Mouse (Mus musculus) embryonic facial prominence, embryonic 13.5 days (tissue): ENCODE measurements around the gene B130006D01Rik. TPM values are rescaled to one million over a fixed set of nuclear protein-coding genes. Genes with fewer than 3 reads are reported as not detected.
A peak's percentile ranks its signal among the peaks of the same experiment; 100 is the strongest.

ENCODE experiments used
- ATAC-seq: fragments of 200-750 bp; cut with Nextera tagmentation; 2 replicates; pipeline ENCODE4 v1.8.0; 2017; ENCODE audit warnings: low read depth; ENCODE audit not compliant: insufficient number of reproducible peaks, insufficient read depth, low FRiP score, low TSS enrichment
- H3K27ac ChIP-seq: fragments of 300-500 bp; sonication (generic); 2 replicates; pipeline ENCODE4 v1.5.1; 2015; ENCODE audit warnings: moderate library complexity, mild to moderate bottlenecking, inconsistent platforms
- H3K27me3 ChIP-seq: fragments of 300-500 bp; sonication (generic); 2 replicates; pipeline ENCODE4 v1.6.1; 2015; ENCODE audit warnings: mild to moderate bottlenecking, inconsistent platforms
- H3K36me3 ChIP-seq: fragments of 300-500 bp; sonication (generic); 2 replicates; pipeline ENCODE4 v1.6.1; 2015; ENCODE audit warnings: mild to moderate bottlenecking, inconsistent platforms
- H3K4me1 ChIP-seq: fragments of 300-500 bp; sonication (generic); 2 replicates; pipeline ENCODE4 v1.6.1; 2015; ENCODE audit warnings: inconsistent platforms
- H3K4me2 ChIP-seq: fragments of 300-500 bp; sonication (generic); 2 replicates; pipeline ENCODE4 v1.6.1; 2015; ENCODE audit warnings: moderate library complexity, mild to moderate bottlenecking, inconsistent platforms
- H3K4me3 ChIP-seq: fragments of 300-500 bp; sonication (generic); 2 replicates; pipeline ENCODE4 v1.5.1; 2015; ENCODE audit warnings: mild to moderate bottlenecking, inconsistent platforms
- H3K9ac ChIP-seq: fragments of 300-500 bp; sonication (generic); 2 replicates; pipeline ENCODE4 v1.6.1; 2015; ENCODE audit warnings: mild to moderate bottlenecking, inconsistent platforms
- H3K9me3 ChIP-seq: fragments of 300-500 bp; sonication (generic); 2 replicates; pipeline ENCODE4 v1.6.1; 2016; ENCODE audit warnings: inconsistent platforms
- WGBS: fragments of 180-500 bp; shearing (Covaris S2); methylation state at CpG from one replicate; pipeline ENCODE4 v1.1.7; 2015; ENCODE audit warnings: mixed read lengths; 5-methylcytosine and 5-hydroxymethylcytosine counted together
- polyA plus RNA-seq: library from polyadenylated mRNA; unstranded; fragments of >200 nt; fragmentation: Nextera tagmentation; extraction: Ambion mirVana; gene quantifications from 2 replicates; pipeline ENCODE4 v1.2.1, GENCODE M21; 2015

Gene B130006D01Rik
- polyA plus RNA-seq, 1 experiment from 2014 or later = 2.0 TPM

DNA sequence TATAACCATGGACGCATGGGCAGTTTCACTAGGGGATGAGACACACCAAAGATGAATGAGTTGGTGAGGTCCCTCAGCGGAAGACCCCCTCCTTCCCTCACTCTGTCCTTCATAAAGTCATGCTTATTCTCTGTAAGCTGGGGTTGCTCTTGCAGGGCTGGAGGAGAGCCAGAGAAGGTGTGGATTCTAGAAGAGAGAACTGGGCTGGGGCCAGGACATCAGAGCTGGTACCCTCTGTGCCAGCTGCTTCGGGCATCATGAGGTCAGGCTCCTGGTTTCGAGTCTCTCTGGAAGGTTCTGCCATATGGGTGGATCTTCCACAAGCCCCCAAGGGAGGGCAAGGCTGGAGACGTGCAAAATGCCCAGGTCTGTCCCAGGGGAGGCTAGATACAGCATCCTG is 24.8 kb upstream of the B130006D01Rik start:
- ATAC-seq = no peak
- Histone ChIP-seq H3K9me3 (no peaks in the 10 kb centered on the region), H3K36me3 (no peaks in the 10 kb centered on the region), H3K27ac (no peak overlapping the region), H3K4me2 (no peak overlapping the region), H3K27me3 (no peaks in the 10 kb centered on the region), H3K4me3 (no peak overlapping the region), H3K9ac (no peak overlapping the region), H3K4me1 (no peaks in the 10 kb centered on the region)
- 78% methylated on average over 5 of the region's 5 CpGs for WGBS

DNA sequence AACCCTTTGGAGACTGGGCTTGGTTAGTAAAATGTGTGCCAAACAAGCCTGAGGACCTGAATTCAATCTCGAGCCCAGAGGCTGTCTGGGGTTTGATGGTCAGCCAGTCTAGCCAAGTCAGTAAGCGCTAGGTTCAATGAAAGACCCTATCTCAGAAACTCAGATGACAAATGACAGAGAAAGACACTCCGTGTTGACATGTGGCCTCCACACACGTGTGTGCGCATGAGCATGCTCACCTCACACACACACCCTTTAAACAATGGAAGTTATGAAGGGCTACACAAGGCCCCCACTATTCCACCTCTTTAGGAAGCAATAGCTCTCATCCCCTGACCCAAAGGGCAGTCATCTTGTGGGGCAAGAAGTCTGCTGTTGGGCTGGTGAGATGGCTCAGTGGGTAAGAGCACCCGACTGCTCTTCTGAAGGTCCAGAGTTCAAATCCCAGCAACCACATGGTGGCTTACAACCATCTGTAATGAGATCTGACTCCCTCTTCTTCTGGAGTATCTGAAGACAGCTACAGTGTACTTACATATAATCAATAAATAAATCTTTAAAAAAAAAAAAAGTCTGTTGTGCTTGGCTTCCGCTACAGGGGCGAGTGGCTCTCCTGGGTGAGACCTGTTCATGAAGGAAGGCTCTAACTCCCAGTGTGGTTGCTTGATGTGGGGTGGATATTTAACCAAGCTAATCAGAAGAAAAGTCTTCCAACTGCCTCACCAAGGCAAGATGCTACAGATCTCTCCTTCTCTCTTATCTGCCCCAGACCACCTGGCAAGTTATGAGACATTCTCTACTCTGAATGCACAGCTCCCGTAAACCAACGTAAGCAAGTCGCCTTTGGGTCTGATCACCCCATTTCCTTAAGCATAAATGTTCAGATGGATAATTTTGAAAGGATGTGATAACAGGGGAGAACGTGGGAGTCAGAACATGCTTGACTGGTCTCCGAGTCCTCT is 22.3 kb upstream of the B130006D01Rik start:
- no peaks in the 10 kb centered on the region for H3K27me3 ChIP-seq
- H3K4me3 ChIP-seq = no peak overlapping the region
- ATAC-seq = no peak
- H3K9me3 ChIP-seq = no peaks in the 10 kb centered on the region
- H3K4me2 ChIP-seq = no peak overlapping the region
- H3K9ac ChIP-seq = no peak overlapping the region
- H3K36me3 ChIP-seq = no peaks in the 10 kb centered on the region
- H3K4me1 ChIP-seq = no peaks in the 10 kb centered on the region
- WGBS = 91% methylated on average over 13 of the region's 13 CpGs
- H3K27ac ChIP-seq = no peak overlapping the region

DNA sequence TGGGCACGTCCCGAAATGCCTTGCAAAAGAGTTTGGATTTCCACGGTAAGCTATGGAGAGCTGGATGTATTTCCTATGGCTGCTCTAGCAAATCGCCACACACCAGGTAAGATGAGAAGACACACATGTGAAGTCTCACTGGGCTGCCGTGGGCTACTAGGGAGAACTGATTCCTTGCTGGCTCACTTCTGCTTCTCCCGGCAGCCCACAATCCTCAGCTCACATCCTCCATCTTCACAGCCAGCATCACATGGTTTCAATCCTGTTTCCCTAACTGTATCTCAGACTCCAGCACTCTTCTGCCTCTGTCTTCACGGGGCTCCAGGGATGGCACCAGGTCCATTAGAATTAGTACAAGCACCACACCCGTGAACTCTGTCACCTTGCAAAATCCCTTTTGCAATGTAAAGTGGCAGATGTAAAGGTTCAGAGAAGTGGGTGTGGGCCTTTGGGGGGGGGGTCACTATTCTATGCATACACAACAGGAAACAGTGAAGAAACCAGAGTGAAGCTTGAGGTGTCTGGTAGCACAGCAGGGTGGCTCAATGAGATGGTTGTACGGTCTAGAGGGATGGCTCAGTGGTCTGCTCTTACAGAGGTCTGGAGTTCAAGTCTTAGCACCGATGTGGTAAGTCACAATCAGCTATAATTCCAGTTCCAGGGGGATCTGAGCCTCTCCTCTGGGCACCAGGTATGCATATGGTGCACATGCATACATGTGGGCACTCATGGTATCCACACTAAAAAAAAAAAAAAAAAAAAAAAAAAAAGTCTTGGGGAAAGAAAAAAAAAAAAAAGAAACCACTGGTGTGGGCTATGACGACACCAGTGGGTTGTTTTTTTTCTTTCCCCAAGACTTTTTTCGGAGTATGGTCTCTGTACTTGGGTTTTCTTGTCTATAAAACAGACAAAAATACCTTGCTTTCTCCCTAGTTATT is 19.1 kb upstream of the B130006D01Rik start:
- 85% methylated on average over 12 of the region's 12 CpGs for WGBS

DNA sequence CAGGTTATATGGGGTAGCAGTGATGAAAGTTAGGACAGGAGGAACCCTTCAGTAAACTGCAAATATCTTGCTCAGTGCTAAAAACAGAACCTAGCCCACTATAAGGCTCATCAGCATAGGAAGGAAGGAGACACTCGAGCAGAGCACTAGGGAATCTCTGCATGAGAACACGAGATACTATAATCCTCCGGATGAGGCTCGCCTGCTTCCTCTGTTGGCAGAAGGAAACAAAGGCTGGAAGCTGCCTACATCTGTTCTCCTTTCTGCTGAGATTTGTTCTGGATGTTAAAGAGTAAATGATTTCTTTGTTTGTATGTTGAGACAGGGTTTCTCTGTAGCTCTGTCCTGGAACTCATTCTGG is 18.4 kb upstream of the B130006D01Rik start:
- H3K27me3 ChIP-seq = no peaks in the 10 kb centered on the region
- no peak overlapping the region for H3K27ac ChIP-seq
- ATAC-seq = no peak
- H3K9ac ChIP-seq = no peak overlapping the region
- H3K4me2 ChIP-seq = no peak overlapping the region
- H3K9me3 ChIP-seq = no peaks in the 10 kb centered on the region
- H3K4me3 ChIP-seq = no peak overlapping the region
- WGBS = 52% methylated on average over 4 of the region's 4 CpGs
- no peaks in the 10 kb centered on the region for H3K36me3 ChIP-seq
- H3K4me1 ChIP-seq = peaks cover 7% of the 10 kb centered on the region; the same call in 1 of the 2 replicates

More for the DNA sequence above, 19.1 kb upstream of the B130006D01Rik start:
- H3K27ac ChIP-seq = no peak overlapping the region
- no peak overlapping the region for H3K4me3 ChIP-seq
- no peak overlapping the region for H3K4me2 ChIP-seq
- no peak for ATAC-seq
- no peaks in the 10 kb centered on the region for H3K9me3 ChIP-seq
- H3K9ac ChIP-seq = no peak overlapping the region
- no peaks in the 10 kb centered on the region for H3K27me3 ChIP-seq
- H3K4me1 ChIP-seq = peaks cover 7% of the 10 kb centered on the region; the same call in 1 of the 2 replicates
- H3K36me3 ChIP-seq = no peaks in the 10 kb centered on the region

DNA sequence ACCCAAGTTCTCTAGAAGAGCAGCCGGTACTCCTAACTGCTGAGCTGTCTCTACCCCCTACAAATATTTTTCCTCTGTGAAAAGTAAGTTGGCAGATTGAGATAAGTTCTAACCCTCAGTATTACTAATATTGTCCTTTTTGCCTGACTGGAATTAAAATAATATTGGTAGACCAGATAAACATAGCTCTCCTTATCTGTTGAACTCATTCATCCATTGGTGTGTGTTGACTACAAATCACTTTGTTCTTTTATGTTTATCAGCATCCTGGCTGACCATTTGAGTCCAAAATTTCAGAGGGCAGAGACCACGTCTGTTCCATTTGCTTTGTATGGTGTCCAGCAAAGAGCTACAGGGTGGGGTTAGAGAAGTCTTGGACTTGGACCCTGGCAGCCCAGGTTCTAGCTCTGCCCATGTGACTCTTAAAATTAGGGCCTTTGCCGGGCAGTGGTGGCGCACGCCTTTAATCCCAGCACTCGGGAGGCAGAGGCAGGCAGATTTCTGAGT is 13.8 kb upstream of the B130006D01Rik start:
- WGBS = 93% methylated on average over 6 of the region's 6 CpGs
- Histone ChIP-seq H3K27me3 (no peaks in the 10 kb centered on the region), H3K4me2 (no peak overlapping the region), H3K9ac (no peak overlapping the region), H3K4me3 (no peak overlapping the region), H3K36me3 (no peaks in the 10 kb centered on the region), H3K4me1 (peaks cover 17% of the 10 kb centered on the region), H3K9me3 (no peaks in the 10 kb centered on the region), H3K27ac (no peak overlapping the region)
- no peak for ATAC-seq

DNA sequence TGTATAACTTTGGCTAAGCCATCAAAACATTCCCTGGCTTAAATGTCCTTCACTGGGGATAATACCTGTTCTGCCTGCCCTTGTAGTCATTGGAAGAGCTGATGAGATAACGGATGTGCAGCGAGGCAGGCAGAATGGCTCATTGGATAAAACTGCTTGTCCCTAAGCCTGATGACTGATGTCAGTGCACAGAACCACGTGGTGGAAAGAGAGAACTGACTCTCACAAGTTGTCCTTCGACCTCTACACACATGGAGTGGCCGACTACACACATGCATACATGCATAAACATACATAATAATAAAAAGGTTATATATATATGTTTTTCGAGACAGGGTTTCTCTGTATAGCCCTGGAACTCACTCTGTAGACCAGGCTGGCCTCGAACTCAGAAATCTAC is 12.9 kb upstream of the B130006D01Rik start:
- no peaks in the 10 kb centered on the region for H3K27me3 ChIP-seq
- no peaks in the 10 kb centered on the region for H3K9me3 ChIP-seq
- no peak overlapping the region for H3K4me3 ChIP-seq
- 85% methylated on average over 7 of the region's 7 CpGs for WGBS
- H3K36me3 ChIP-seq = no peaks in the 10 kb centered on the region
- peaks cover 26% of the 10 kb centered on the region for H3K4me1 ChIP-seq
- no peak for ATAC-seq
- H3K9ac ChIP-seq = no peak overlapping the region
- no peak overlapping the region for H3K4me2 ChIP-seq
- H3K27ac ChIP-seq = no peak overlapping the region

DNA sequence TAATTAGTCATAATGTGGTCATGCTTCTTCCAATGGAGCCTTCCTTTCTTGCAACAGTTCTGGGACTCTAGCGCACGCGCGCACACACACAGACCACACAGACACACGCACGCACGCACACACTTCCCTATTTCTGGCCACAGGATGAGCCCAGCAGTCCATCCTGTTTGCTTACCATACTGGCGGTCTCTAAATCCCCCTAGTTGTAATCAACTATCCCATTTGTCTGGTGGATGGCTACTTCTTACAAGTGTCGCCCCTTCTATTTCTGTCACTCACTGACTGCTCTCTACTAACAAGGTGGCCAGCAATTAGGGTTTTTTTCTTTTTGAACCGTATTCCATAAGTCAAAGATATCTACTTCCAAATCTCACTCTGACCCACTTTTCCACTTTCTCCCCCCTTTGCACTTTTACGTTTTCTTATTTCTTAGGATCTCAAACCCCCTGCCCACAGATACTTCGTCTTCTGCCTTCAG is 11.3 kb upstream of the B130006D01Rik start:
- ATAC-seq = no peak
- peak overlapping the region; percentile 98 for H3K9ac ChIP-seq

DNA sequence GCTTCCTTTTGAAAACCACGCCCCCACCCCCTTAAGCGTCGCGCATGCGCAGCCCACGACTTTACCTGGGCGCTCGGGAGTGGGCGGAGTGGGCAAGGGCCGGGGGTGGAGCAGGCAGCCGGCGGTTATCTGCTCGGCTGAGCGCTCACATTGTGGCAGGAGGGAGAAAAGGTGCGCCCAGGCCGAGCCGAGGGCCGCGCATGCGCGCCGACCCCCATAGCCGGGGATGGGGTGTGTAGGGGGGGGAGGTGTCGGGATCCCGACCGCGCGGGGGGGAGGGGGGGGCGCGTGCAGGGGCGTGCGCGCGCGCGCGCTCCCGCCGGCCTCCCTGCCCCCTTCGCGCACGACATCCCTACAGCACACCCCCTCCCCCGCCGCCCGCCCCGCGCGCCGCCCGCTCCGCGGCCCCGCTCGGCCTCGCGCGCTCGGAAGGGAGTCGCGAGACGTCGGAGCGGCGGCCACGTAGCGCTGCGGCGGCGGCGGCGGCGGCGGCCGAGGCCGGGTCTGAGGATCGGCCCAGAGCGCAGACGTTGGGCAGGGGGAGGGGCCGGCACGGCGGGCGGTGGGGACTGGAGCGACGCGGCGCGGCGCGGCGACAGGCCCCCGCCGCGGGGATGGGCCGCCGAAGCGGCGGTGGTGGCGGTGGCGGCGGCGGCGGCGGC is 10.7 kb upstream of the B130006D01Rik start, which contains the start of gene Zfp652:
Zfp652 (plus strand) TSS at position 111 of the 662 bp plus-strand sequence.
- Histone ChIP-seq H3K4me2 (peak within 1 kb of the TSS; percentile 90), H3K9ac (peak within 1 kb of the TSS; percentile 98), H3K4me3 (peak within 1 kb of the TSS; percentile 85), H3K27ac (peak within 1 kb of the TSS; percentile 99), H3K9me3 (no peaks in the 10 kb centered on the region), H3K36me3 (no peaks in the 10 kb centered on the region), H3K4me1 (peaks cover 35% of the 10 kb centered on the region), H3K27me3 (no peaks in the 10 kb centered on the region)
- ATAC-seq = peak; percentile 86
- WGBS = under 1% methylated on average over 29 of the region's 103 CpGs

More for the DNA sequence above, 11.3 kb upstream of the B130006D01Rik start:
- H3K27ac ChIP-seq = peak overlapping the region; percentile 99
- H3K9me3 ChIP-seq = no peaks in the 10 kb centered on the region
- H3K4me1 ChIP-seq = peaks cover 35% of the 10 kb centered on the region
- H3K4me2 ChIP-seq = peak overlapping the region; percentile 90
- WGBS = 35% methylated on average over 12 of the region's 12 CpGs
- H3K4me3 ChIP-seq = peak overlapping the region; percentile 85
- no peaks in the 10 kb centered on the region for H3K27me3 ChIP-seq
- no peaks in the 10 kb centered on the region for H3K36me3 ChIP-seq

DNA sequence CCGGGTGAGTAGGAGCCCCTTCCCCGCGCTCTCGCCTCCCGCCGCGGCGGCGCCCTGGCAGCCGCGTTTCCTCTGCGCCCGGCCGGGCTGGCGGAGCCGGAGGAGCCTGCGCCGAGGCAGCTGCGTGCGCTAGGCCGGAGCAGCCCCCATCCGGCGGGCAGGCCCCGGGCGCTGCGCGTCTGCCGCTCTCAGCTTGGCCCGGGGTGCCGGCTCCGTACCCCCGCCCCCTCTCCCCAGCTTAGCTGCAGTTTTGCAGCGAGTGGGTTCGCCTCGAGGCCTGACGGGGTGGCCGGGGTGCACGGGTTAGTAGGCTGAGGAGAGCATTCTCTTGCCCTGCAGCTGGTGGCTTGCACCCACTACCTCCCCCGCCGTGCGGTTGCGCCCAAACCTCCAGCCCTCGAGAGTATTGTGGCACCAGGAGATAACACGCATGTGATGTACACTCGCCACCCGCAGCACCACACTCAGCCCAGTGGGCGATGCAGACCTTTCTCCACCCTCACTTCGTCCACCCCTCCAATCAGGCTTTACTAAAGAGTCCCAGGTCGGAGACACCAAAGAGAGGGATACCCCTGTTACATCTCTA is 10.1 kb upstream of the B130006D01Rik start:
- ATAC-seq = peak; percentile 50
- H3K4me1 ChIP-seq = peaks cover 29% of the 10 kb centered on the region
- WGBS = under 1% methylated on average over 49 of the region's 49 CpGs
- no peaks in the 10 kb centered on the region for H3K36me3 ChIP-seq
- peak overlapping the region; percentile 99 for H3K27ac ChIP-seq
- peak overlapping the region; percentile 90 for H3K4me2 ChIP-seq
- H3K9ac ChIP-seq = peak overlapping the region; percentile 98
- H3K4me3 ChIP-seq = peak overlapping the region; percentile 85
- no peaks in the 10 kb centered on the region for H3K9me3 ChIP-seq
- H3K27me3 ChIP-seq = no peaks in the 10 kb centered on the region

DNA sequence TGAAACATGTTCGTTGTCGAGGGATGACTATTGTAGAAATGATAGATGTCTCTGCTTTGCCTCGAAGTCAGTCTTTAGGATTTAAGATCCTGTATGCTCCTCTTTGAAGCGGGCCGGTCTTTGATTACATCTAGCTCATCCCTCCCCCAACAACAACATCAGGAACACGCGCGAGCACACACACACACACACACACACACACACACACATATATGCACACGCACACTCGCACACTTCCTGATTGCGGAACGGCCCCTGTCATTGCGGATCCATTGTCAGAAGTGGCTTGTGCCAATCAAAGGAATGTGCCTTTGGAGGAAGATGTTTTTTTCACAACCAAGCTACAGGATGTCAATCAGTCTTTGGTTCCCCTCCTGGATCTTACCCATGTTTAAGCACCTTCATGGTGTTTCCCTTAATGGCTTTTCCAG is 9.6 kb upstream of the B130006D01Rik start:
- no peak for ATAC-seq
- Histone ChIP-seq H3K27ac (peak overlapping the region; percentile 99), H3K9ac (peak overlapping the region; percentile 98), H3K4me1 (peaks cover 29% of the 10 kb centered on the region), H3K4me2 (peak overlapping the region; percentile 90), H3K4me3 (peak overlapping the region; percentile 85), H3K9me3 (no peaks in the 10 kb centered on the region), H3K27me3 (no peaks in the 10 kb centered on the region), H3K36me3 (no peaks in the 10 kb centered on the region)
- under 1% methylated on average over 13 of the region's 13 CpGs for WGBS
